Mouse (Mus musculus): ENCODE measurements around the gene Fpgs.

Gene Fpgs

GRCm38 (mm10) chr2:32668176-32668575, 35.8 kb downstream of the Fpgs start:
- DNase-seq (ENCODE audit: low spot score), result no peak

GRCm38 (mm10) chr2:32667775-32668174, 36.2 kb downstream of the Fpgs start:
- DNase-seq (ENCODE audit: low spot score), result no peak

DNA sequence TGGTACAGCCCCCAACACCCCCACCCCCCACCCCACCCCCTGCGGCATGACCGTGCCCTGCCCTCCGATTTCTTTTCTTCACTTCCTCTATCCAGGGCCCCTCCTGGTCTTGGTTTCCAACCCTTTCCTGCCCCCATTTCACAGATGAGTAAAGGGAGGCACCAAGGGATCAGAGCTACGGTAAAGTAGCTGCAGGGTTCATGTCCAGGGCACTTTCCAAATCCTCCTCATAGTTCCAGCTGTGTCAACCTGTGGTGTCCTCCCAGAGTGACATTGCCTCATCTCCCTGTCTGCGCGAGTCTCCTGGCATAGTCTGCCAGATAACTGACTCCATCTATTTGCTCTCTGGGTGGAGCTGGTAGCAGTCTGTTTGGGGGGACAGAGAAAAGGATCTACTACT, 38.1 kb downstream of the Fpgs start:
- DNase-seq (ENCODE audit: low spot score), result no peak

GRCm38 (mm10) chr2:32665345-32665744, 38.6 kb downstream of the Fpgs start:
- no peak for DNase-seq (ENCODE audit: low spot score)

- DNase-seq (ENCODE audit: low spot score), result no peak
Observed at GRCm38 (mm10) chr2:32662291-32662690, 41.7 kb downstream of the Fpgs start.

DNA sequence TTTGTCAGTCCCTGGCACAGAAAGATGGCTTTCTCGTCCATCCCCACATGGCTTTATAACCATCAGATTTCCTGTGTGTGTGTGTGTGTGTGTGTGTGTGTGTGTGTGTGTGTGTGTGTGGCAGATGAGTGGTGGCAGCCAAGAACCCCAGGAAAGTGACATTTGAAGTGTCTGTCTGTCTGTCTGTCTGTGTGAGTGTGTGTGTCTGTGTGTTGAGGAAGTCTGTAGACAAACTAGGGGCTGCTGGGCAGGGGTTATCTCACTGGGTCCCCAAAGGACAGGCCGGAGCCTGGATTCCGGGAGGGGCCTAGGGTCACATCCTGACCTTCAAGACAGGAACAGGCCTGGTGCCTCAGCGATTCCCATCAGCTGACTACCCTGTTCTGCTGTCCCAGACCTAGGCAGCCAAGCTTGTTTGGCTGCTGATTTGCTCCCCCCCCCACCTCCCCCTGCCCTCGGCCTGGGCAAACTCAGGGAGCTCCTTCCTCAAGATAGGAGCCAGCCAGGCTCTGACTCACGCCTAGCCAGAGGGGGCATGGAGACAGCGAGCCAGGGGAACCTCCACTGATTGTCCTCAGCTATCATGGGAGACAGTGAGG, 42.3 kb downstream of the Fpgs start:
- no peak for DNase-seq (ENCODE audit: low spot score)

DNA sequence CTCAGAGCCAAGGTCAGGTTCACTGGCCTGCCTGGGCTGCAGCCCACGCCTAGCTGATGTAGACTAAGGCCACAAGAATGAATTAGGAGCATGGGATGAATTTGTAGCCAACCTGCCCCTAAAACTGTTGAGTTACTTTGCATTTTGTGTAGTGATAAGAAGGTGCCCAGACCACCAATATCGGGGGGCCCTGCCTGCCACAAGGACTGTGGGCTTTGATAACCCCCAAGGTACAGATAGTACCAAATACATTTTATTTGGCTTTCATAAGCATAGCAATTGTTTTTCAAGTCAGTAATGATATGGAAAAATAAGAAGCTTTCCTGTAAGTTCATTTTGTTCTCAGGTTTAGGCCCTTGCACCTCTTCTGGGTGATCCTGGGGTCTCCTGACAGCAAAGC, 45.1 kb downstream of the Fpgs start:
- DNase-seq (ENCODE audit: low spot score), result no peak

DNA sequence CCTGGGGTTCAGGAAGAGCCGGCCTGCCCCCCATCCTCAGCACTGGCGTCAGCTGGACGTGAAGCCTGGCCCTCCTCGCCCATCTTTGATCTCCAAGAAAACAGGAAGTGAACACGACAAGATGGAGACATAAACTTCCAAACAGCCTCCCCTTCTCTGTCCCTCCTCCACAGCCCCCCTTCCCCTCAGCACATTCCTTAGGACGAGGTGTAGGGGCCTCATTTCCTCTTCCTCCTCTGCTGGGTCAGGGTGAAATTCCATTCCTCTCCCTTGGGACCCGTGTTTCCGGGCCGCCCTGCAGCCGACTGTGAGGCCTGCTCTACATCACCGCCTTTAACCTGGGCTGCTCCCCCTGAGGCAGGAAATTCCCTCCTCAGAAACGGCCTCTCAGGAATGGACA, 48.1 kb downstream of the Fpgs start:
- DNase-seq (ENCODE audit: low spot score), result no peak

- DNase-seq (ENCODE audit: low spot score), result no peak
Observed at GRCm38 (mm10) chr2:32655394-32655744, 48.6 kb downstream of the Fpgs start.

- no peak for DNase-seq (ENCODE audit: low spot score)
Observed at GRCm38 (mm10) chr2:32654743-32655393, 49.1 kb downstream of the Fpgs start.

DNA sequence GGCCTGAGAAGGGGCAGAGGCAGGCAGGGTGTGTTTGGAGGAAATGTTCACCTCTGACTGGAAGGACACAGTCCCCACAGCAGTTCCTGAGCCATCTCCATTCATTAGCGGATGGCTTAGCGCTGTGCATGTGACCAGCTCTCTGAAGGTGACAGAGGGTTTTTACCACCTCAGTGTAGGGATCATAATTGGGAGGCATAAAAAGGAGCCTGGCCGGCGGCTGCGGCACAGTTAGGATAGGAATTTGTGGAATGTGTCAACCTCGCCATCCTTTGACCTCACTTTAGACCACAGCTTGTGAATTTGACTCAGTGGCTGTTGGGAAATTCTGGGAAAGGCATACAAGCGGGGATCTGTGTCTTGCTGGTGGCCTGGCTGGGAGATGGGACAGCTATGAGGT, 50.2 kb downstream of the Fpgs start:
- DNase-seq (ENCODE audit: low spot score), result no peak

DNA sequence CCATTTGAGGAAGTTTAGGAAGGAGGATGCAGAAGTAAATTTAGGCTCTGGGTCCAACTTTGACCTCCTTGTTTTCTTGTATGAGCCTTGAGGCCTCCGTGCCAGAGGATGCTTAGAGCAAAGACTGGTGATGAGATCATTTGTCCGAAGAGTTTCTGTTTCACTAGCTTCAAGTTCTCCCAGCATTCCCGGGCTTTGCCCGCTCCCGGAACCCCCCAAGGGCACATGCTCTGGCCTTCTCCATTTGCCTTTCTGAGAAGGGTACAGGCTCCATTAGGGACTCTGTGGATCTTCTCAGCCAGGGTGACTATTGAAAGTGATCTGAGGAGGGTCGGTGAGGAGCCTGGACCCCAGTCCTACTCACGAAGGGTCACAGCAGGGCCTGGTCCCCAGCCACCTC, 56.6 kb downstream of the Fpgs start:
- DNase-seq (ENCODE audit: low spot score), result no peak

DNA sequence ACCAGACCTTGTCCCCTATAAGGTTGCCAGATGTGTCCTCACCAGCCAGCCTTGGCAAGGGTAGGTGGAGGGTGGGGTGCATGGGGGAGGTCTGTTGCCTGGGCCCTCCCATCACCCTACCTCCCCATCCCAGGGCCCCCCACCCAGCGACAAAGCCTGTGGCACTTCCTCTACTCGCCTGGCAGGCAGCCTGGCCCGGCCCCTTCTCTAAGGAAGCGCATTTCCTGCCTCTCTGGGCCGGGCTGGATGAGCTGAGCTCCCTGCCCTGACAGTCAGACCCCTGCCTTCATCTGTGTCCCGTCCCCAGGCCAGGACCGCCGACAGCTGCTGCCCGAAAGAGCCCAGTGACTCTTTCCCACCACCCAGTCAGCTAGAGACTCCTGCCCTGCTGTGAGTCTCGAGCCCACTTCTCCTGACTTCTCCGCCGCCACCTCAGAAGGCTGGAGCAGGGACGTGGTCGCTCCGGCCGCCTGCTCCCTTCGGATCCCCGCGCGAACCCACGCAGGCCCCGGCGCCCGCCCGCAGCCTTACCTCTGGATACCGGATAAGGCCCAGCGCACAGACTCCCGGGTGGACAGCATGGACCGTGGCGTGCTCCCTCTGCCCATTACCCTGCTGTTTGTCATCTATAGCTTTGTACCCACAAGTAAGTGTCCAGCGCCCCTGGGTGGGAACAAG, 57.4 kb downstream of the Fpgs start, which contains the start of gene Eng:
Eng (plus strand) TSS at position 217 of the 678 bp plus-strand sequence.
- no peak for DNase-seq (ENCODE audit: low spot score)

- no peak for DNase-seq (ENCODE audit: low spot score)
Observed at GRCm38 (mm10) chr2:32645647-32646046, 58.3 kb downstream of the Fpgs start.

GRCm38 (mm10) chr2:32644799-32645475, 59.0 kb downstream of the Fpgs start:
- no peak for DNase-seq (ENCODE audit: low spot score)

DNA sequence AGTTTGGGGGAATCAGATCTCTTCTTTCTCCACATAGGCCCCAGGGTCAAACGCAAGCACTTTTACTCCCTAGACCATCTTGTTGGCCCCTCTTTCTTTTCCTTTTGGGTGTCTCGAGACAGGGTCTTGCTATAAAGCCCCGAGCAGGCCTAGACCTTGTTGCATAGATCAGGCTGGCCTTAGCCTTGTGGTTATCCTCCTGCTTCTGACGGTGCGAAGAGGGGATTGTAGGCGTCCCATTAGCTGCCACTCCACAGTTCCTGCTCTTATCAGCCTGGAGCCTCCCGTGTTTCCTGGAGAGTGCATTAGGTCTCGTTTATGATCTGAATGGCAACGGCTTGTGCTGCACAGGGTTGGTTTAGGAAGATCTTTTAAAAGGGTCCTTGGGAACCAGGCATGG, 59.9 kb downstream of the Fpgs start:
- no peak for DNase-seq (ENCODE audit: low spot score)

- no peak for DNase-seq (ENCODE audit: low spot score)
Observed at GRCm38 (mm10) chr2:32642813-32643212, 61.1 kb downstream of the Fpgs start.

DNA sequence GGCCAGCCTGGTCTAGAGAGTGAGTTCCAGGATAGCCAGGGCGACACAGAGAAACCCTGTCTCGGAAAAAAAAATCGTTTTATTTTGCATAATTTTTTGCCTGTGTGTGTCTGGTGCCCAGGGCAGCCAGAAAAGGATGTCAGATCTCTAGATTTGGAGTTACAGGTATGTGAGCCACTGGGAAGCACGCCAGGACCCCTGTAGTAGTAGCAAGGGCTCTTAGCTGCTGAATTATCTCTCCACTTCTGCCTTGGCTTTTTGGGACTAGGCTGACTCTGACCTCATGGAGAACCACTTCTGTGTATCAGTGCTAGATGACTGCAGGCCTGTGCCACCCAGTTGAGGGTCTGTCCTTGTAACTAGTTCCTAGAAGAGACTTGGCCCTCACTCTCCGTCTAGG, 62.1 kb downstream of the Fpgs start:
- DNase-seq (ENCODE audit: low spot score), result no peak

GRCm38 (mm10) chr2:32640550-32641051, 63.3 kb downstream of the Fpgs start:
- no peak for DNase-seq (ENCODE audit: low spot score)

DNA sequence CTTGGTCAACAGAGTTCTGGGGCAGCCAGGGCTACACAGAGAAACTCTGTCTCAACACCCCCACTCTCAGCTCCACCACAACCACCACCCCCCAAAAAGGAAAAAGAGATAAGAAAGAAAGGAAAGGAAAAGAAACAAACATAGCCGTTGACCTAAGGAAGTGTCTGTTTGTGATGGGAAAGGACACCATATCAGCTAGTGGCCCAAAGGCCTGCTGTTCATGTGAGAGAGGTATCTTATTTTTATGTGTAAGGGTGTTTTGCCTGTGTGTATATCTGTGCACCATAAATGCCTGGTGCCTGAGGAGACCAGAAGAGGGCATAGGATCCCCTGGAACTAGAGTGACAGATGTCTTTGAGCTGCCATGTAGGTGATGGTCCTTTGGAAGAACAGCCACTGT, 64.3 kb downstream of the Fpgs start:
- DNase-seq (ENCODE audit: low spot score), result no peak

DNA sequence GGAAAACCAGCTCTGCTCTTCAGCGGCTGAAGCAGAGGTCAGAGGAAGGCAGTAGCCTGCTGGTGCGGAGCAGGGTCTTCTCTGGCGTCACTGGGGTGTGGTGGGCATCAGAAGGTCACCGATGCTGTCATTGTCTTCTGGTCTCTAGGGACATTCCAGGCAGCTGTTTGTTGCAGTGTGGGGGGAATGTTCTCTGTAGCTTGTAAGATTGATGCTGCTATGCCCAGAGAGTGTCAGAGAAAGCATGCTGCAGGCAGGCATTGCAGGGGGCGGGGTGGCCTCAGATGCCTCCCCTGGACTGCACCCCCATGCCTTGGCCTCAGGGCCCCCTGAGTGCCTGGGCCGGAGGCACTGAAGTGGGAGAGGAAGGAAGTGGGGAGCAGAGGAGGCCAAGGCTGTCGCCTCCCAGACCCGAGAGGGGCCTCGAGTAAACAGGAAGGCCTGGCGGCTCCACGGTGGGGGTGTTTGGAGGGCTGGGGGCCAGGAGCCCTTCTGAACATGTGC, 66.1 kb downstream of the Fpgs start:
- DNase-seq (ENCODE audit: low spot score), result no peak

GRCm38 (mm10) chr2:32636617-32637016, 67.3 kb downstream of the Fpgs start:
- no peak for DNase-seq (ENCODE audit: low spot score)
